Mouse (Mus musculus): ENCODE measurements around the gene Sept14. TPM values are rescaled to one million over a fixed set of nuclear protein-coding genes. Genes with fewer than 3 reads are reported as not detected.

The Sept14 gene
- polyA plus RNA-seq (2017; shearing (Covaris generic)): not detected

GRCm38 (mm10) chr5:129708412-129708811 is at the start of gene Sept14:
Gene Sept14 (minus strand): TSS chr5:129708512.

DNA sequence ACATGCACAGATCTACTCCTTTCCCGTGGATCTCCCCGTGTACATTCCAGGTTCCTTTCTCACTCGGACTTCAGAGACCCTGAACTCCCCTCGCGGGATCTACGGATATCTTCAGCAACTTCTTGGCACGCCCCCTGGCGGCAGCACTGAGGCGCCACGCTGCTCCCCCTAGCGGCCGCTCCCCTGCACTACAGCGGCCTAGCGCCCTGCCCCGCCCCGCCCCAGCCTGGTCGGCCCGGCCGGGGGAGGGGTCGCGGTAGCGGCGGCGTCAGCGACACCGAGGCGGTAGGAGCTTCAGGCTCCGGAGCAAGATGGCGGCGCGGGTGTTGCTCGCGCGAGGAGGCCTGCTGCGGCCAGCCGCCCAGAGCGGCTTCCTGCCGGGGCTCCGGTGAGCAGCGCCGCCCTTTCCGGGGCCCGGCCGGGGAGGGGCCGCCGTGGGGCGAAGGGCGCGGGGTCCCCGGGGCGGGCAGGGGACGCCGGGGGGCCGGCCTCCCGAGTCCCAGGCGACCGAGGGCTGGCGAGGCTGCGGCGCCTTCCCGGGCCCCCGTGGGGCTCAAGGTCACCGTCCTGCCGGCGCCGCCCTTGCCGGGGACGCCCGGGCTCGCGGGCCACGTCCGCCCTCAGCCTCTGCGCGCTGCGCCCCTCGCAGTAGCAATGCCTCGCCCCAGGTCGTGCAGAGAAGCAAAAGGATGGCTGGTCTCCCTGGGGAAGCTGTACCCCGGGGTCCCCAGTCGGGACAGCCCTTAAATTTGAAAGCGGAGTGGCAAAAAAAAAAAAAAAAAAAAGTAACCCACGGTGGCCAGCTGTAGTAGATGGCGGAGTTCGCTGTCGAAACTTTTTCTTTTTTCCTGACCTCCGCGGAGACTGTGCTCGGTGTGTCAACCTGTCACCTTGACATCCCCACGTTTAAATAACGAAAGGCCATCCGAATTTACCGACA is 16.8 kb upstream of the Sept14 start, which contains the start of gene Nipsnap2:
TSS of gene Nipsnap2 (plus strand) at position 230 of the 940 bp plus-strand sequence.

GRCm38 (mm10) chr5:129715326-129715861 is 7.1 kb upstream of the Sept14 start, which contains the start of gene Mrps17:
Gene Mrps17 (plus strand): TSS chr5:129715497.

DNA sequence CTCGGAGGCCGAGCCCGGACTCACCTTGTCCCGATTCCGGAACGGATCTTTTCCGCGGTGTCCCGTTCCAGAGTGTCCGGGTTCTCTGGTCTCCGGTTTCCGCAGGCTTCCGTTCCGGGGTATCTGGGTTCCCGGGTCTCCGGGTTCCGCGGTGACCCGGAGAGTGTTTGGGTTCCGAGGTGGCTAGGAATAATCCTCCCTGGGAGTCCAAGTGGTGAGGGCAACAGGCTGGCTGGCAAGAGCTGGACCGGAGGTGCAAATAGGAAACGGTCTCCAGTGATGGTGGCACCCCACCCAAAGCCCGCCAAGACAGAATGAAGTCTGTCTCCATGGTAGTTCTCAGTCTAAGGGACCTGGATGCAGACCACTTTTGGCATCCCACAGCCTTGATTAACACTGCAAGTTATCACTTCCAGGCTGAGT is 38.3 kb downstream of the Sept14 start, which contains the start of gene Zfp11:
TSS of gene Zfp11 (minus strand) at position 64 of the 423 bp plus-strand sequence.

Other genes starting within 250 kb of the Sept14 start
- gene Sfswap, start 207.3 kb downstream of the Sept14 start, polyA plus RNA-seq (2017; shearing (Covaris generic)): 48.1 TPM
- gene Mmp17, start 124.3 kb downstream of the Sept14 start, polyA plus RNA-seq (2017; shearing (Covaris generic)): 0.16 TPM
- 4.8 TPM for gene Zfp11, start 38.4 kb downstream of the Sept14 start, polyA plus RNA-seq (2017; shearing (Covaris generic))
- gene Mrps17, start 7.0 kb upstream of the Sept14 start, polyA plus RNA-seq (2017; shearing (Covaris generic)): 127 TPM
- gene Nipsnap2, start 16.6 kb upstream of the Sept14 start, polyA plus RNA-seq (2017; shearing (Covaris generic)): 32.4 TPM
- 70.0 TPM for gene Psph, start 78.9 kb upstream of the Sept14 start, polyA plus RNA-seq (2017; shearing (Covaris generic))
- 34.8 TPM for gene Sumf2, start 138.5 kb upstream of the Sept14 start, polyA plus RNA-seq (2017; shearing (Covaris generic))
- gene Chchd2, start 179.0 kb upstream of the Sept14 start, polyA plus RNA-seq (2017; shearing (Covaris generic)): 481 TPM
- gene Zbed5, start 187.2 kb upstream of the Sept14 start, polyA plus RNA-seq (2017; shearing (Covaris generic)): 2.7 TPM
- gene Phkg1, start 190.0 kb upstream of the Sept14 start, polyA plus RNA-seq (2017; shearing (Covaris generic)): 0.13 TPM
- gene Nupr1l, start 200.0 kb upstream of the Sept14 start, polyA plus RNA-seq (2017; shearing (Covaris generic)): not detected
- 7.3 TPM for gene Vkorc1l1, start 233.5 kb upstream of the Sept14 start, polyA plus RNA-seq (2017; shearing (Covaris generic))

Measured in inflammation-experienced regulatory T-cells, adult 16 weeks (primary cell).